Mouse (Mus musculus) C2C12 (cell line): Measurements from ENCODE around the gene Rps6ka5. TPM values are rescaled to one million over a fixed set of nuclear protein-coding genes. Genes with fewer than 3 reads are reported as not detected.
A peak's percentile ranks its signal among the peaks of the same experiment; 100 is the strongest.

Source experiments
- H3K27me3 ChIP-seq: one replicate; pipeline ENCODE4 v1.6.1; 2011; ENCODE audit not compliant: control insufficient read depth, insufficient read depth, insufficient read length
- H3K36me3 ChIP-seq: one replicate; pipeline ENCODE4 v1.6.1; 2011; ENCODE audit not compliant: control insufficient read depth, insufficient read depth
- H3K4me3 ChIP-seq: one replicate; pipeline ENCODE4 v1.5.1; 2011; ENCODE audit warnings: mild to moderate bottlenecking, control low read depth; ENCODE audit not compliant: poor library complexity, insufficient read depth, severe bottlenecking
- H3K79me2 ChIP-seq: one replicate; pipeline ENCODE4 v1.6.1; 2011; ENCODE audit not compliant: control insufficient read depth, insufficient read depth
- H3K79me3 ChIP-seq: one replicate; pipeline ENCODE4 v1.6.1; 2011; ENCODE audit warnings: low read depth, control low read depth
- H3ac ChIP-seq: one replicate; pipeline ENCODE3; 2011; ENCODE audit warnings: low read depth; ENCODE audit not compliant: control insufficient read depth, insufficient read length
- CEBPB ChIP-seq: IDR thresholded peaks from one replicate; pipeline ENCODE4 v1.6.1; 2011; ENCODE audit warnings: low read depth, mild to moderate bottlenecking, control low read depth, moderate library complexity
- CTCF ChIP-seq: IDR thresholded peaks from one replicate; pipeline ENCODE4 v1.5.1; 2011; ENCODE audit not compliant: control insufficient read depth, insufficient read depth, insufficient read length
- FOSL1 ChIP-seq: IDR thresholded peaks from one replicate; pipeline ENCODE4 v1.8.0; 2011; ENCODE audit warnings: mild to moderate bottlenecking, low read length; ENCODE audit not compliant: poor library complexity, insufficient read depth, severe bottlenecking
- MAX ChIP-seq: IDR thresholded peaks from one replicate; pipeline ENCODE4 v1.6.1; 2011; ENCODE audit warnings: mild to moderate bottlenecking, control low read depth
- MYOD1 ChIP-seq: IDR thresholded peaks from one replicate; pipeline ENCODE4 v1.6.1; 2011; ENCODE audit warnings: low read depth; ENCODE audit not compliant: control insufficient read depth, insufficient read length
- MYOG ChIP-seq: IDR thresholded peaks from one replicate; pipeline ENCODE4 v1.6.1; 2011; ENCODE audit not compliant: control insufficient read depth, insufficient read length; ENCODE audit errors: extremely low read depth
- USF1 ChIP-seq: IDR thresholded peaks from one replicate; pipeline ENCODE4 v1.6.1; 2011; ENCODE audit warnings: low read depth, mild to moderate bottlenecking, control low read depth, moderate library complexity
- polyA plus RNA-seq: library from polyadenylated mRNA; unstranded; fragments of >200 nt; fragmentation: generic; extraction: Trizol; gene quantifications from one replicate; pipeline ENCODE4 v1.2.1, GENCODE M21; 2012; ENCODE audit warnings: missing spikeins

Gene Rps6ka5
- polyA plus RNA-seq, 1 experiment: 0.92 TPM

- no peaks in the 10 kb centered on the region for H3K36me3 ChIP-seq
- H3K79me2 ChIP-seq: no peaks in the 10 kb centered on the region
- H3ac ChIP-seq: no peak overlapping the region
- TF ChIP-seq MYOG (no peak), MYOD1 (no peak), FOSL1 (no peak), CEBPB (no peak), CTCF (no peak), MAX (no peak), USF1 (no peak)
- H3K4me3 ChIP-seq: no peak overlapping the region
- no peaks in the 10 kb centered on the region for H3K79me3 ChIP-seq
- no peaks in the 10 kb centered on the region for H3K27me3 ChIP-seq
Observed at GRCm38 (mm10) chr12:100529651-100530050, 197.1 kb downstream of the Rps6ka5 start.

GRCm38 (mm10) chr12:100529172-100529571 lies 197.6 kb downstream of the Rps6ka5 start:
- TF ChIP-seq USF1: peak; percentile 95
- no peak for TF ChIP-seq MAX
- TF ChIP-seq CTCF: no peak
- TF ChIP-seq MYOD1: no peak
- TF ChIP-seq FOSL1: no peak
- TF ChIP-seq CEBPB: no peak
- no peak for TF ChIP-seq MYOG

DNA sequence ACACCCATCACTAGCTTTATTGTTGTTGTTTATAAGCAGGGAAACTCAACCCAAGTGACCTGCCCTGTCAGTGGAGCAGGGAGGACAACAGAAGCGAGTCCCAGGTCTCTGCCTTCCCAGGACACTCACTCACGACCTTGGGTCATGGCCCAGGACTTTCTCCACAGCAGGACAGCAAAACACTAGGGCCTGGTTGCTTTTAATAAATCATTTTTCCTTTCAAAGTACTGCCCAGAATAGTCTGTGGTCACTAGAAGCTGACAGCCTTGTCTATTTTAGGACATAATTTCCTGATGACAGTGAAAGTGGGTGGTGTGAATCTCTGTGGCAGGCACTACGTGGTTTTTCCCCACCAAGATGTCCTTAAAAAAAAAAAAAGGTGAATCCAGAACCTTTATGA lies 198.5 kb downstream of the Rps6ka5 start:
- no peaks in the 10 kb centered on the region for H3K79me3 ChIP-seq
- H3ac ChIP-seq: no peak overlapping the region
- H3K27me3 ChIP-seq: no peaks in the 10 kb centered on the region
- no peak for TF ChIP-seq CTCF
- H3K4me3 ChIP-seq: no peak overlapping the region
- no peaks in the 10 kb centered on the region for H3K36me3 ChIP-seq
- H3K79me2 ChIP-seq: no peaks in the 10 kb centered on the region

More at GRCm38 (mm10) chr12:100529172-100529571, 197.6 kb downstream of the Rps6ka5 start:
- H3K4me3 ChIP-seq: no peak overlapping the region
- no peaks in the 10 kb centered on the region for H3K79me3 ChIP-seq
- H3K79me2 ChIP-seq: no peaks in the 10 kb centered on the region
- H3K27me3 ChIP-seq: no peaks in the 10 kb centered on the region
- H3K36me3 ChIP-seq: no peaks in the 10 kb centered on the region
- H3ac ChIP-seq: no peak overlapping the region

DNA sequence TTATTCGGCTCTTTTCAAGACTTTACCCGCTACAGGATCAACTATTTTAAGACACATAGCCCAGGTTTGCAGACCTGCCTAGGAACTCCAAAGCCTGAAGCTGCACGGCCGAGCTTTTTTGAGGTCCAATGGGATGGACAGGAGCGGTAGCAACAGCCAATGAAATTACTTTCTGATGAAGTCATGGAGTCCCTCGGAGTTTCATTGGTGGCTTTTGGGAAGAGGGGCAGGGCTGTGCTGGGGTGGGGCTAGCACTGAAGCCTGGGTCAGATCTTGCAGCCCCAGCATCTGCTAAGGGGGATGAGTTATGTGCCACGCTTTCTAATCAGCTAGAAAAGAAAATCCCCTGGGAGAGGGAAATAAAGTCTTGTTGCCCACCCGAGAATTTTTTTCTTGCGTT lies 199.0 kb downstream of the Rps6ka5 start:
- Histone ChIP-seq H3K27me3 (no peaks in the 10 kb centered on the region), H3K79me3 (no peaks in the 10 kb centered on the region), H3K79me2 (no peaks in the 10 kb centered on the region), H3ac (no peak overlapping the region), H3K36me3 (no peaks in the 10 kb centered on the region), H3K4me3 (no peak overlapping the region)
- TF ChIP-seq CTCF (no peak), USF1 (no peak), MAX (no peak), FOSL1 (no peak), MYOG (no peak), CEBPB (no peak), MYOD1 (no peak)

GRCm38 (mm10) chr12:100527241-100527640 lies 199.5 kb downstream of the Rps6ka5 start:
- no peaks in the 10 kb centered on the region for H3K79me3 ChIP-seq
- TF ChIP-seq CEBPB: no peak
- TF ChIP-seq MAX: no peak
- no peak for TF ChIP-seq CTCF
- TF ChIP-seq FOSL1: no peak
- no peak for TF ChIP-seq MYOG
- no peak for TF ChIP-seq MYOD1
- no peak for TF ChIP-seq USF1
- H3K79me2 ChIP-seq: no peaks in the 10 kb centered on the region
- no peaks in the 10 kb centered on the region for H3K36me3 ChIP-seq
- H3K27me3 ChIP-seq: no peaks in the 10 kb centered on the region
- H3K4me3 ChIP-seq: no peak overlapping the region
- H3ac ChIP-seq: no peak overlapping the region

GRCm38 (mm10) chr12:100525939-100526338 lies 200.8 kb downstream of the Rps6ka5 start:
- no peak overlapping the region for H3K4me3 ChIP-seq
- no peaks in the 10 kb centered on the region for H3K36me3 ChIP-seq
- no peaks in the 10 kb centered on the region for H3K79me2 ChIP-seq
- TF ChIP-seq MAX (no peak), CEBPB (no peak), MYOG (no peak), USF1 (no peak), FOSL1 (peak; percentile 23), MYOD1 (peak; percentile 51), CTCF (no peak)
- no peak overlapping the region for H3ac ChIP-seq
- H3K27me3 ChIP-seq: no peaks in the 10 kb centered on the region
- H3K79me3 ChIP-seq: no peaks in the 10 kb centered on the region
